Mouse (Mus musculus) embryo, embryonic 9.5 days (tissue): ENCODE data around the gene Ybx2.

ENCODE experiments used
- DNase-seq: peaks from one replicate; pipeline ENCODE4 v3.0.0-alpha.2; 2017; ENCODE audit errors: extremely low spot score

Ybx2 gene

GRCm38 (mm10) chr11:69935137-69935879 lies at the start of gene Ybx2:
Ybx2 (plus strand) TSS chr11:69935796.
- DNase-seq, result peak; percentile 90

GRCm38 (mm10) chr11:69886907-69887635 lies 48.5 kb upstream of the Ybx2 start:
- DNase-seq, result no peak

GRCm38 (mm10) chr11:69891482-69891881 lies 44.1 kb upstream of the Ybx2 start:
- no peak for DNase-seq

GRCm38 (mm10) chr11:69894671-69895070 lies 40.9 kb upstream of the Ybx2 start:
- DNase-seq, result no peak

- no peak for DNase-seq
These were observed 40.3 kb upstream of the Ybx2 start, which contains the start of gene Acap1 for GRCm38 (mm10) chr11:69895291-69895690. Acap1 (minus strand) TSS chr11:69895539.

- no peak for DNase-seq
These were observed 35.7 kb upstream of the Ybx2 start for GRCm38 (mm10) chr11:69899870-69900269.

GRCm38 (mm10) chr11:69900471-69901405 lies 34.9 kb upstream of the Ybx2 start, which contains the start of the genes 2810408A11Rik and Neurl4:
2810408A11Rik (minus strand) TSS chr11:69900987.
Neurl4 (plus strand) TSS chr11:69901072.
- peak; percentile 94 for DNase-seq

GRCm38 (mm10) chr11:69901406-69901846 lies 34.2 kb upstream of the Ybx2 start:
- peak; percentile 92 for DNase-seq

- DNase-seq, result no peak
These were observed 33.6 kb upstream of the Ybx2 start for GRCm38 (mm10) chr11:69901993-69902392.

- DNase-seq, result no peak
These were observed 32.6 kb upstream of the Ybx2 start for GRCm38 (mm10) chr11:69902972-69903371.

GRCm38 (mm10) chr11:69904311-69904710 lies 31.3 kb upstream of the Ybx2 start:
- DNase-seq, result no peak

GRCm38 (mm10) chr11:69908645-69909044 lies 27.0 kb upstream of the Ybx2 start:
- DNase-seq, result no peak

- no peak for DNase-seq
These were observed 26.4 kb upstream of the Ybx2 start for GRCm38 (mm10) chr11:69909174-69909573.

- no peak for DNase-seq
These were observed 25.4 kb upstream of the Ybx2 start for GRCm38 (mm10) chr11:69910177-69910576.

- no peak for DNase-seq
These were observed 24.6 kb upstream of the Ybx2 start for GRCm38 (mm10) chr11:69910781-69911560.

- no peak for DNase-seq
These were observed 23.9 kb upstream of the Ybx2 start for GRCm38 (mm10) chr11:69911701-69912100.

GRCm38 (mm10) chr11:69912716-69913530 lies 22.7 kb upstream of the Ybx2 start:
- DNase-seq, result no peak

GRCm38 (mm10) chr11:69913554-69914371 lies 21.8 kb upstream of the Ybx2 start, which contains the start of gene Gps2:
Gps2 (plus strand) TSS chr11:69913888.
- DNase-seq, result peak; percentile 93

GRCm38 (mm10) chr11:69914372-69914764 lies 21.2 kb upstream of the Ybx2 start:
- DNase-seq, result no peak
